Mouse (Mus musculus): ENCODE results near the gene Gzf1. TPM values are rescaled to one million over a fixed set of nuclear protein-coding genes. Genes with fewer than 3 reads are reported as not detected.

The Gzf1 gene
- 6.3 and 9.9 TPM in 2 replicates for polyA plus RNA-seq (2012; ENCODE audit: low replicate concordance)

GRCm38 (mm10) chr2:148680775-148681291, at the start of gene Gzf1:
Gene Gzf1, plus strand, starts transcription at chr2:148681023.

GRCm38 (mm10) chr2:148672199-148673096, 8.4 kb upstream of the Gzf1 start, which contains the start of gene Nxt1:
Gene Nxt1, plus strand, starts transcription at chr2:148672601.

GRCm38 (mm10) chr2:148732327-148733000, 51.6 kb downstream of the Gzf1 start, which contains the start of gene Napb:
Gene Napb, minus strand, starts transcription at chr2:148732467.

Other genes with a start within 250 kb of the Gzf1 start
- gene Cd93, start 237.5 kb upstream of the Gzf1 start, polyA plus RNA-seq (2012; ENCODE audit: low replicate concordance) = 1.1 and 2.6 TPM in 2 replicates
- 18.2 and 18.4 TPM in 2 replicates for gene Nxt1, start 8.4 kb upstream of the Gzf1 start, polyA plus RNA-seq (2012; ENCODE audit: low replicate concordance)
- 0.05 and 0.13 TPM in 2 replicates for gene Napb, start 51.4 kb downstream of the Gzf1 start, polyA plus RNA-seq (2012; ENCODE audit: low replicate concordance)
- gene Cstl1, start 69.3 kb downstream of the Gzf1 start, polyA plus RNA-seq (2012; ENCODE audit: low replicate concordance) = not detected in 2 replicates
- not detected in 2 replicates for gene Cst11, start 90.5 kb downstream of the Gzf1 start, polyA plus RNA-seq (2012; ENCODE audit: low replicate concordance)
- not detected in 2 replicates for gene 8030411F24Rik, start 101.0 kb downstream of the Gzf1 start, polyA plus RNA-seq (2012; ENCODE audit: low replicate concordance)
- gene Cst12, start 108.3 kb downstream of the Gzf1 start, polyA plus RNA-seq (2012; ENCODE audit: low replicate concordance) = not detected in 2 replicates
- not detected in 2 replicates for gene Cst8, start 117.8 kb downstream of the Gzf1 start, polyA plus RNA-seq (2012; ENCODE audit: low replicate concordance)
- gene Cst13, start 139.1 kb downstream of the Gzf1 start, polyA plus RNA-seq (2012; ENCODE audit: low replicate concordance) = not detected in 2 replicates
- not detected in 2 replicates for gene Cst9, start 154.1 kb downstream of the Gzf1 start, polyA plus RNA-seq (2012; ENCODE audit: low replicate concordance)
- not detected in 2 replicates for gene 9230104L09Rik, start 184.0 kb downstream of the Gzf1 start, polyA plus RNA-seq (2012; ENCODE audit: low replicate concordance)
- gene Cst3, start 194.7 kb downstream of the Gzf1 start, polyA plus RNA-seq (2012; ENCODE audit: low replicate concordance) = 1,287 and 1,290 TPM in 2 replicates

All from hematopoietic multipotent progenitor cell, adult 10-12 weeks (in vitro differentiated cells).